Mouse (Mus musculus) heart, postnatal 0 days (tissue): Measurements from ENCODE around the gene Trp63. TPM values are rescaled to one million over a fixed set of nuclear protein-coding genes. Genes with fewer than 3 reads are reported as not detected.

Source experiments
- ATAC-seq: fragments of 200-750 bp; cut with Nextera tagmentation; 2 replicates; pipeline ENCODE4 v1.8.0; 2017; ENCODE audit warnings: low read depth, moderate number of reproducible peaks, moderate library complexity; ENCODE audit not compliant: insufficient read depth
- DNase-seq: peaks from one replicate; pipeline ENCODE4 v3.0.0-alpha.2; 2016; ENCODE audit warnings: low spot score
- H3K27ac ChIP-seq: fragments of 300-500 bp; sonication (generic); 2 replicates; pipeline ENCODE4 v1.5.1; 2014; ENCODE audit warnings: low read depth, mild to moderate bottlenecking
- H3K27me3 ChIP-seq: fragments of 300-500 bp; sonication (generic); 2 replicates; pipeline ENCODE4 v1.6.1; 2014; ENCODE audit warnings: low read length, mixed read lengths; ENCODE audit not compliant: control insufficient read depth, insufficient read depth
- H3K36me3 ChIP-seq: fragments of 300-500 bp; sonication (generic); replicated peaks from 2 replicates; pipeline ENCODE4 v1.6.1; 2014; ENCODE audit warnings: low read length, mixed read lengths; ENCODE audit not compliant: control insufficient read depth, insufficient read depth
- H3K4me1 ChIP-seq: fragments of 300-500 bp; sonication (generic); 2 replicates; pipeline ENCODE4 v1.6.1; 2014; ENCODE audit warnings: antibody characterized with exemption; ENCODE audit not compliant: control insufficient read depth, insufficient read depth
- H3K4me2 ChIP-seq: fragments of 300-500 bp; sonication (generic); 2 replicates; pipeline ENCODE4 v1.6.1; 2014; ENCODE audit warnings: low read depth, mild to moderate bottlenecking, low read length, moderate library complexity
- H3K4me3 ChIP-seq: fragments of 300-500 bp; sonication (generic); 2 replicates; pipeline ENCODE4 v1.5.1; 2014; ENCODE audit warnings: low read depth, low read length
- H3K9ac ChIP-seq: fragments of 300-500 bp; sonication (generic); replicated peaks from 2 replicates; pipeline ENCODE4 v1.6.1; 2014; ENCODE audit warnings: low read depth, low read length, mixed read lengths
- H3K9me3 ChIP-seq: fragments of 300-500 bp; sonication (generic); replicated peaks from 2 replicates; pipeline ENCODE4 v1.6.1; 2016; ENCODE audit warnings: low read length; ENCODE audit not compliant: control insufficient read depth
- CTCF ChIP-seq: IDR thresholded peaks from 2 replicates; pipeline ENCODE4 v1.5.1; 2016; ENCODE audit warnings: antibody characterized with exemption, control low read depth, low read depth
- EP300 ChIP-seq: IDR thresholded peaks from 2 replicates; pipeline ENCODE4 v1.6.1; 2016; ENCODE audit warnings: antibody characterized with exemption, low read depth
- WGBS: fragments of 180-500 bp; shearing (Covaris S2); extraction: QIAGEN DNeasy Blood & Tissue Kit; methylation state at CpG from one replicate; pipeline ENCODE4 v1.1.7; 2014; 5-methylcytosine and 5-hydroxymethylcytosine counted together
- polyA plus RNA-seq: library from polyadenylated mRNA; unstranded; fragments of >200 nt; fragmentation: Nextera tagmentation; extraction: Ambion mirVana; gene quantifications from 2 replicates; pipeline ENCODE4 v1.2.1, GENCODE M21; 2015
- total RNA-seq: library from RNA; depleted of rRNA; stranded (reverse); fragments of >200 nt; gene quantifications from 2 replicates; pipeline ENCODE4 v1.2.3, GENCODE M21; 2014; ENCODE audit warnings: low replicate concordance

The Trp63 gene
- total and polyA plus RNA-seq, 2 experiments from 2014 or later: 0.37 to 0.88 TPM

- no peaks in the 10 kb centered on the region for H3K9me3 ChIP-seq
- DNase-seq (no peak), ATAC-seq (no peak)
- H3K9ac ChIP-seq: no peak overlapping the region
- no peak overlapping the region for H3K4me3 ChIP-seq
- no peak overlapping the region for H3K27ac ChIP-seq
- no peak overlapping the region for H3K4me2 ChIP-seq
- no peaks in the 10 kb centered on the region for H3K4me1 ChIP-seq
- WGBS: 64% methylated on average over 13 of the region's 13 CpGs
- no peaks in the 10 kb centered on the region for H3K36me3 ChIP-seq
- TF ChIP-seq CTCF (no peak), EP300 (no peak)
- no peaks in the 10 kb centered on the region for H3K27me3 ChIP-seq
Measured at GRCm38 (mm10) chr16:25849593-25850464, 166.3 kb downstream of the Trp63 start.

- H3K36me3 ChIP-seq: no peaks in the 10 kb centered on the region
- H3K4me2 ChIP-seq: no peak overlapping the region
- DNase-seq (no peak), ATAC-seq (no peak)
- H3K9me3 ChIP-seq: 0 out of 2 replicates have a peak, but pooled peaks cover 5% of the 10 kb centered on the region
- H3K9ac ChIP-seq: no peak overlapping the region
- WGBS: 70% methylated on average over 8 of the region's 8 CpGs
- H3K27me3 ChIP-seq: no peaks in the 10 kb centered on the region
- no peak overlapping the region for H3K4me3 ChIP-seq
- no peaks in the 10 kb centered on the region for H3K4me1 ChIP-seq
- TF ChIP-seq EP300 (no peak), CTCF (no peak)
- no peak overlapping the region for H3K27ac ChIP-seq
Measured at GRCm38 (mm10) chr16:25860731-25861505, 177.4 kb downstream of the Trp63 start.

- 54% methylated on average over 7 of the region's 7 CpGs for WGBS
- H3K9ac ChIP-seq: no peak overlapping the region
- H3K4me3 ChIP-seq: no peak overlapping the region
- no peaks in the 10 kb centered on the region for H3K4me1 ChIP-seq
- H3K27me3 ChIP-seq: no peaks in the 10 kb centered on the region
- ATAC-seq: no peak
- no peak overlapping the region for H3K4me2 ChIP-seq
- TF ChIP-seq EP300 (no peak), CTCF (no peak)
- DNase-seq: no peak
- no peak overlapping the region for H3K27ac ChIP-seq
- 0 out of 2 replicates have a peak, but pooled peaks cover 4% of the 10 kb centered on the region for H3K9me3 ChIP-seq
- H3K36me3 ChIP-seq: no peaks in the 10 kb centered on the region
Measured at GRCm38 (mm10) chr16:25865096-25865869, 181.7 kb downstream of the Trp63 start.

- no peak overlapping the region for H3K4me3 ChIP-seq
- no peaks in the 10 kb centered on the region for H3K4me1 ChIP-seq
- H3K27ac ChIP-seq: no peak overlapping the region
- H3K9ac ChIP-seq: no peak overlapping the region
- no peaks in the 10 kb centered on the region for H3K36me3 ChIP-seq
- H3K9me3 ChIP-seq: no peaks in the 10 kb centered on the region
- no peak for TF ChIP-seq CTCF
- ATAC-seq: no peak
- 72% methylated on average over 1 of the region's 1 CpGs for WGBS
- no peak overlapping the region for H3K4me2 ChIP-seq
- H3K27me3 ChIP-seq: no peaks in the 10 kb centered on the region
- no peak for DNase-seq
Measured at GRCm38 (mm10) chr16:25871503-25871902, 187.9 kb downstream of the Trp63 start.

- Histone ChIP-seq H3K4me3 (no peak overlapping the region), H3K36me3 (no peaks in the 10 kb centered on the region), H3K4me2 (no peak overlapping the region), H3K9ac (no peak overlapping the region), H3K27ac (no peak overlapping the region), H3K4me1 (no peaks in the 10 kb centered on the region), H3K9me3 (no peaks in the 10 kb centered on the region), H3K27me3 (no peaks in the 10 kb centered on the region)
- 95% methylated on average over 2 of the region's 2 CpGs for WGBS
- TF ChIP-seq EP300 (no peak), CTCF (no peak)
- DNase-seq: no peak
- ATAC-seq: no peak
Measured at GRCm38 (mm10) chr16:25875681-25876080, 192.1 kb downstream of the Trp63 start.
